Mouse (Mus musculus): ENCODE results near the gene Slc17a2. TPM values are rescaled to one million over a fixed set of nuclear protein-coding genes. Genes with fewer than 3 reads are reported as not detected.

Slc17a2 gene
- polyA plus RNA-seq, 1 experiment: not detected

GRCm38 (mm10) chr13:23869996-23870395, 63.2 kb downstream of the Slc17a2 start:
- Histone ChIP-seq H3K27me3 (ENCODE audit: control insufficient read depth, insufficient read depth, insufficient read length) (peaks cover 6% of the 10 kb centered on the region), H3K79me2 (ENCODE audit: control insufficient read depth, insufficient read depth) (no peaks in the 10 kb centered on the region), H3K36me3 (ENCODE audit: control insufficient read depth, insufficient read depth) (no peaks in the 10 kb centered on the region), H3K4me3 (no peak overlapping the region), H3K4me2 (ENCODE audit: low read depth) (no peak overlapping the region), H3ac (ENCODE audit: control insufficient read depth, insufficient read length) (no peak overlapping the region)
- TF ChIP-seq USF1 (IDR thresholded peaks at IDR 0.05; ENCODE audit: low read depth) (no peak), MAX (IDR thresholded peaks at IDR 0.05; ENCODE audit: low read depth) (no peak), MYOD1 (IDR thresholded peaks at IDR 0.05; ENCODE audit: control insufficient read depth in 1 of 3, insufficient read length in 2 of 3, low read depth in 2 of 3) (no peak), TCF3 (IDR thresholded peaks at IDR 0.05; ENCODE audit: insufficient read length, low read depth) (no peak), E2F4 (IDR thresholded peaks at IDR 0.05; ENCODE audit: insufficient read depth) (no peak), MYOG (IDR thresholded peaks at IDR 0.05; ENCODE audit: control insufficient read depth in 1 of 3, insufficient read depth in 1 of 3, insufficient read length in 2 of 3, low read depth in 2 of 3) (no peak), TCF12 (IDR thresholded peaks at IDR 0.05; ENCODE audit: insufficient read depth, poor library complexity, severe bottlenecking) (no peak), POLR2A (IDR thresholded peaks at IDR 0.05; ENCODE audit: insufficient read length, low read depth) (no peak), SRF (IDR thresholded peaks at IDR 0.05; ENCODE audit: control insufficient read depth, insufficient read length, low read depth) (no peak), CEBPB (IDR thresholded peaks at IDR 0.05; ENCODE audit: insufficient read depth, poor library complexity, severe bottlenecking) (no peak), REST (IDR thresholded peaks at IDR 0.05; ENCODE audit: insufficient read depth, insufficient read length) (no peak), POLR2AphosphoS2 (IDR thresholded peaks at IDR 0.05; ENCODE audit: insufficient read length, low read depth) (no peak)

DNA sequence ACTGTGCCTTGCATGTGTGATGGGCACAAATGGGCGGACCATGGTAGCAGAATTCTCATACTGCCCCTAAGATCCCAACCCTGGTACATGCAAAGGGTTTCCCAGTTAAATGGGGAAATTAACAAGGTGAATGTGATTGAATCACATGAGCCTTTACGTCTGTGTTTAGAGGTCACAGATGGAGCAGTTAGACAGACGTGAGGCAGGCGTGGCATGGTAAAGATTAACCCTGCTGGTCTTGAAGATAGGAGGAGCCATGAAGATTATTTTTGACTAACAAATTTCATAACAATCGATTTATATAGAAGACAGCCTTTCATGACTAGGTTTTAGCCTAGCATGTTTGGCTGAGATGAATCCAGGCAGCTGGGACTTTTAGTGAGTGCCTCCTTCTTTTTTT, 66.3 kb downstream of the Slc17a2 start:
- no peak overlapping the region for H3K4me2 ChIP-seq (ENCODE audit: low read depth)
- TF ChIP-seq TCF3 (IDR thresholded peaks at IDR 0.05; ENCODE audit: insufficient read length, low read depth): no peak
- no peak for TF ChIP-seq POLR2A (IDR thresholded peaks at IDR 0.05; ENCODE audit: insufficient read length, low read depth)
- TF ChIP-seq MYOG (IDR thresholded peaks at IDR 0.05; ENCODE audit: control insufficient read depth in 1 of 3, insufficient read depth in 1 of 3, insufficient read length in 2 of 3, low read depth in 2 of 3): no peak
- TF ChIP-seq MAX (IDR thresholded peaks at IDR 0.05; ENCODE audit: low read depth): no peak
- no peak for TF ChIP-seq E2F4 (IDR thresholded peaks at IDR 0.05; ENCODE audit: insufficient read depth)
- TF ChIP-seq REST (IDR thresholded peaks at IDR 0.05; ENCODE audit: insufficient read depth, insufficient read length): no peak
- TF ChIP-seq CEBPB (IDR thresholded peaks at IDR 0.05; ENCODE audit: insufficient read depth, poor library complexity, severe bottlenecking): no peak
- TF ChIP-seq USF1 (IDR thresholded peaks at IDR 0.05; ENCODE audit: low read depth): no peak
- no peak for TF ChIP-seq MYOD1 (IDR thresholded peaks at IDR 0.05; ENCODE audit: control insufficient read depth in 1 of 3, insufficient read length in 2 of 3, low read depth in 2 of 3)
- TF ChIP-seq SRF (IDR thresholded peaks at IDR 0.05; ENCODE audit: control insufficient read depth, insufficient read length, low read depth): no peak
- no peak for TF ChIP-seq POLR2AphosphoS2 (IDR thresholded peaks at IDR 0.05; ENCODE audit: insufficient read length, low read depth)
- TF ChIP-seq TCF12 (IDR thresholded peaks at IDR 0.05; ENCODE audit: insufficient read depth, poor library complexity, severe bottlenecking): no peak

More for the DNA sequence above, 66.3 kb downstream of the Slc17a2 start:
- Histone ChIP-seq H3ac (ENCODE audit: control insufficient read depth, insufficient read length) (no peak overlapping the region), H3K36me3 (ENCODE audit: control insufficient read depth, insufficient read depth) (no peaks in the 10 kb centered on the region), H3K27me3 (ENCODE audit: control insufficient read depth, insufficient read depth, insufficient read length) (peaks cover 4% of the 10 kb centered on the region), H3K79me2 (ENCODE audit: control insufficient read depth, insufficient read depth) (no peaks in the 10 kb centered on the region), H3K4me3 (no peak overlapping the region)

Other genes with a start within 250 kb of the Slc17a2 start
- 1.7 TPM for gene Hist1h3e, start 244.6 kb upstream of the Slc17a2 start, polyA plus RNA-seq (2012; fragmentation: generic; extraction: Trizol)
- 4.5 TPM for gene Hist1h2ae, start 235.8 kb upstream of the Slc17a2 start, polyA plus RNA-seq (2012; fragmentation: generic; extraction: Trizol)
- gene Hist1h2bg, start 235.6 kb upstream of the Slc17a2 start, polyA plus RNA-seq (2012; fragmentation: generic; extraction: Trizol): 7.8 TPM
- 2.1 TPM for gene Hist1h2bf, start 232.8 kb upstream of the Slc17a2 start, polyA plus RNA-seq (2012; fragmentation: generic; extraction: Trizol)
- gene Hist1h2ad, start 232.6 kb upstream of the Slc17a2 start, polyA plus RNA-seq (2012; fragmentation: generic; extraction: Trizol): 1.6 TPM
- 2.5 TPM for gene Hist1h3d, start 231.2 kb upstream of the Slc17a2 start, polyA plus RNA-seq (2012; fragmentation: generic; extraction: Trizol)
- gene Hist1h4d, start 225.4 kb upstream of the Slc17a2 start, polyA plus RNA-seq (2012; fragmentation: generic; extraction: Trizol): 1.8 TPM
- gene Hist1h2be, start 185.9 kb upstream of the Slc17a2 start, polyA plus RNA-seq (2012; fragmentation: generic; extraction: Trizol): 4.3 TPM
- 4.7 TPM for gene Hist1h1e, start 184.4 kb upstream of the Slc17a2 start, polyA plus RNA-seq (2012; fragmentation: generic; extraction: Trizol)
- 1.3 TPM for gene Hist1h2ac, start 123.0 kb upstream of the Slc17a2 start, polyA plus RNA-seq (2012; fragmentation: generic; extraction: Trizol)
- 113 TPM for gene Hist1h2bc, start 122.8 kb upstream of the Slc17a2 start, polyA plus RNA-seq (2012; fragmentation: generic; extraction: Trizol)
- 0.05 TPM for gene Hist1h1t, start 111.2 kb upstream of the Slc17a2 start, polyA plus RNA-seq (2012; fragmentation: generic; extraction: Trizol)
- gene Hist1h4c, start 108.5 kb upstream of the Slc17a2 start, polyA plus RNA-seq (2012; fragmentation: generic; extraction: Trizol): 0.56 TPM
- gene Hfe, start 96.1 kb upstream of the Slc17a2 start, polyA plus RNA-seq (2012; fragmentation: generic; extraction: Trizol): 5.1 TPM
- gene Hist1h1c, start 68.2 kb upstream of the Slc17a2 start, polyA plus RNA-seq (2012; fragmentation: generic; extraction: Trizol): 273 TPM
- 2.5 TPM for gene Hist1h3c, start 61.4 kb upstream of the Slc17a2 start, polyA plus RNA-seq (2012; fragmentation: generic; extraction: Trizol)
- gene Hist1h2bb, start 60.3 kb upstream of the Slc17a2 start, polyA plus RNA-seq (2012; fragmentation: generic; extraction: Trizol): 1.3 TPM
- gene Hist1h2ab, start 55.9 kb upstream of the Slc17a2 start, polyA plus RNA-seq (2012; fragmentation: generic; extraction: Trizol): 2.1 TPM
- 1.3 TPM for gene Hist1h3b, start 54.7 kb upstream of the Slc17a2 start, polyA plus RNA-seq (2012; fragmentation: generic; extraction: Trizol)
- 5.5 TPM for gene Hist1h4b, start 50.0 kb upstream of the Slc17a2 start, polyA plus RNA-seq (2012; fragmentation: generic; extraction: Trizol)
- gene Hist1h4a, start 45.8 kb upstream of the Slc17a2 start, polyA plus RNA-seq (2012; fragmentation: generic; extraction: Trizol): 4.2 TPM
- gene Hist1h3a, start 44.6 kb upstream of the Slc17a2 start, polyA plus RNA-seq (2012; fragmentation: generic; extraction: Trizol): 1.3 TPM
- 0.98 TPM for gene Hist1h1a, start 43.3 kb upstream of the Slc17a2 start, polyA plus RNA-seq (2012; fragmentation: generic; extraction: Trizol)
- not detected for gene Trim38, start 37.1 kb upstream of the Slc17a2 start, polyA plus RNA-seq (2012; fragmentation: generic; extraction: Trizol)
- gene Slc17a3, start 32.4 kb downstream of the Slc17a2 start, polyA plus RNA-seq (2012; fragmentation: generic; extraction: Trizol): not detected
- not detected for gene Slc17a1, start 60.8 kb downstream of the Slc17a2 start, polyA plus RNA-seq (2012; fragmentation: generic; extraction: Trizol)
- gene Slc17a4, start 108.0 kb downstream of the Slc17a2 start, polyA plus RNA-seq (2012; fragmentation: generic; extraction: Trizol): 0.02 TPM
- gene Hist1h2ba, start 127.2 kb downstream of the Slc17a2 start, polyA plus RNA-seq (2012; fragmentation: generic; extraction: Trizol): not detected
- not detected for gene Hist1h2aa, start 127.5 kb downstream of the Slc17a2 start, polyA plus RNA-seq (2012; fragmentation: generic; extraction: Trizol)
- not detected for gene Scgn, start 184.2 kb downstream of the Slc17a2 start, polyA plus RNA-seq (2012; fragmentation: generic; extraction: Trizol)